Mouse (Mus musculus): ENCODE measurements around the gene Mpig6b. TPM values are rescaled to one million over a fixed set of nuclear protein-coding genes. Genes with fewer than 3 reads are reported as not detected.

The Mpig6b gene
- total and polyA plus RNA-seq, 3 experiments = 0.31 to 2.4 (median 1.4) TPM

- H3K4me3 ChIP-seq = no peak overlapping the region
- H3K27ac ChIP-seq = no peak overlapping the region
- WGBS = 73% methylated on average over 7 of the region's 7 CpGs
- no peak overlapping the region for H3K9ac ChIP-seq (ENCODE audit: low read depth, low read length)
- H3K4me1 ChIP-seq (ENCODE audit: control insufficient read depth, insufficient read depth, low read length) = no peaks in the 10 kb centered on the region
- intact Hi-C loops (cut with DNase I) = no loop called here
- no peaks in the 10 kb centered on the region for H3K27me3 ChIP-seq (ENCODE audit: control insufficient read depth, insufficient read depth, low read length)
- no peaks in the 10 kb centered on the region for H3K36me3 ChIP-seq (ENCODE audit: control insufficient read depth, insufficient read depth, low read length)
- no peaks in the 10 kb centered on the region for H3K79me2 ChIP-seq (replicated peaks; ENCODE audit: control insufficient read depth, insufficient read depth, low read length)
- no peak for DNase-seq
- TF ChIP-seq POLR2A (IDR thresholded peaks at IDR 0.05; ENCODE audit: insufficient read depth, low read depth, low read length) = no peak
- no peak for TF ChIP-seq CTCF (IDR thresholded peaks at IDR 0.05)
- TF ChIP-seq EP300 (IDR thresholded peaks at IDR 0.05; ENCODE audit: insufficient read depth, low read depth, low read length) = no peak
These were observed 34.1 kb downstream of the Mpig6b start for GRCm38 (mm10) chr17:35031880-35032279.

- H3K9ac ChIP-seq (ENCODE audit: low read depth, low read length) = no peak overlapping the region
- TF ChIP-seq POLR2A (IDR thresholded peaks at IDR 0.05; ENCODE audit: insufficient read depth, low read depth, low read length) = no peak
- TF ChIP-seq EP300 (IDR thresholded peaks at IDR 0.05; ENCODE audit: insufficient read depth, low read depth, low read length) = no peak
- no peak for TF ChIP-seq CTCF (IDR thresholded peaks at IDR 0.05)
- no peaks in the 10 kb centered on the region for H3K4me1 ChIP-seq (ENCODE audit: control insufficient read depth, insufficient read depth, low read length)
- H3K27ac ChIP-seq = no peak overlapping the region
- H3K36me3 ChIP-seq (ENCODE audit: control insufficient read depth, insufficient read depth, low read length) = no peaks in the 10 kb centered on the region
- intact Hi-C loops (cut with DNase I) = no loop called here
- H3K79me2 ChIP-seq (replicated peaks; ENCODE audit: control insufficient read depth, insufficient read depth, low read length) = no peaks in the 10 kb centered on the region
- no peaks in the 10 kb centered on the region for H3K27me3 ChIP-seq (ENCODE audit: control insufficient read depth, insufficient read depth, low read length)
- DNase-seq = no peak
- WGBS = 89% methylated on average over 11 of the region's 11 CpGs
- no peak overlapping the region for H3K4me3 ChIP-seq
These were observed 34.7 kb downstream of the Mpig6b start for GRCm38 (mm10) chr17:35031272-35031671.

- no peak for DNase-seq
These were observed 36.1 kb downstream of the Mpig6b start for GRCm38 (mm10) chr17:35029691-35030532.

GRCm38 (mm10) chr17:35028315-35028714 lies 37.7 kb downstream of the Mpig6b start:
- no peak overlapping the region for H3K27ac ChIP-seq
- no peak overlapping the region for H3K4me3 ChIP-seq
- H3K9ac ChIP-seq (ENCODE audit: low read depth, low read length) = no peak overlapping the region
- no peak for DNase-seq
- no peak for TF ChIP-seq CTCF (IDR thresholded peaks at IDR 0.05)
- TF ChIP-seq EP300 (IDR thresholded peaks at IDR 0.05; ENCODE audit: insufficient read depth, low read depth, low read length) = no peak
- no peak for TF ChIP-seq POLR2A (IDR thresholded peaks at IDR 0.05; ENCODE audit: insufficient read depth, low read depth, low read length)
- intact Hi-C loops (cut with DNase I) = no loop called here
- H3K27me3 ChIP-seq (ENCODE audit: control insufficient read depth, insufficient read depth, low read length) = no peaks in the 10 kb centered on the region
- WGBS = 47% methylated on average over 2 of the region's 2 CpGs
- no peaks in the 10 kb centered on the region for H3K36me3 ChIP-seq (ENCODE audit: control insufficient read depth, insufficient read depth, low read length)
- peaks cover 2% of the 10 kb centered on the region; the same call in 1 of the 2 replicates for H3K4me1 ChIP-seq (ENCODE audit: control insufficient read depth, insufficient read depth, low read length)
- H3K79me2 ChIP-seq (replicated peaks; ENCODE audit: control insufficient read depth, insufficient read depth, low read length) = no peaks in the 10 kb centered on the region

More at GRCm38 (mm10) chr17:35029691-35030532, 36.1 kb downstream of the Mpig6b start:
- no peak overlapping the region for H3K9ac ChIP-seq (ENCODE audit: low read depth, low read length)
- H3K4me3 ChIP-seq = no peak overlapping the region
- WGBS = 49% methylated on average over 19 of the region's 19 CpGs
- no peaks in the 10 kb centered on the region for H3K4me1 ChIP-seq (ENCODE audit: control insufficient read depth, insufficient read depth, low read length)
- H3K27me3 ChIP-seq (ENCODE audit: control insufficient read depth, insufficient read depth, low read length) = no peaks in the 10 kb centered on the region
- no peak overlapping the region for H3K27ac ChIP-seq
- intact Hi-C loops (cut with DNase I) = no loop called here
- TF ChIP-seq EP300 (IDR thresholded peaks at IDR 0.05; ENCODE audit: insufficient read depth, low read depth, low read length) = no peak
- TF ChIP-seq POLR2A (IDR thresholded peaks at IDR 0.05; ENCODE audit: insufficient read depth, low read depth, low read length) = no peak
- TF ChIP-seq CTCF (IDR thresholded peaks at IDR 0.05) = peak; percentile 61
- H3K36me3 ChIP-seq (ENCODE audit: control insufficient read depth, insufficient read depth, low read length) = no peaks in the 10 kb centered on the region
- H3K79me2 ChIP-seq (replicated peaks; ENCODE audit: control insufficient read depth, insufficient read depth, low read length) = no peaks in the 10 kb centered on the region

GRCm38 (mm10) chr17:35027277-35028068 lies 38.5 kb downstream of the Mpig6b start, which contains the start of gene Sapcd1:
Gene Sapcd1 (minus strand): TSS chr17:35028016.
- 54% methylated on average over 13 of the region's 13 CpGs for WGBS
- H3K27me3 ChIP-seq (ENCODE audit: control insufficient read depth, insufficient read depth, low read length) = no peaks in the 10 kb centered on the region
- no peak within 1 kb of the TSS for H3K27ac ChIP-seq
- no peaks in the 10 kb centered on the region for H3K79me2 ChIP-seq (replicated peaks; ENCODE audit: control insufficient read depth, insufficient read depth, low read length)
- intact Hi-C loops (cut with DNase I) = no loop called here
- H3K4me1 ChIP-seq (ENCODE audit: control insufficient read depth, insufficient read depth, low read length) = peaks cover 5% of the 10 kb centered on the region
- H3K9ac ChIP-seq (ENCODE audit: low read depth, low read length) = no peak within 1 kb of the TSS
- H3K36me3 ChIP-seq (ENCODE audit: control insufficient read depth, insufficient read depth, low read length) = no peaks in the 10 kb centered on the region
- no peak within 1 kb of the TSS for H3K4me3 ChIP-seq
- TF ChIP-seq CTCF (IDR thresholded peaks at IDR 0.05) = no peak
- TF ChIP-seq POLR2A (IDR thresholded peaks at IDR 0.05; ENCODE audit: insufficient read depth, low read depth, low read length) = no peak
- TF ChIP-seq EP300 (IDR thresholded peaks at IDR 0.05; ENCODE audit: insufficient read depth, low read depth, low read length) = no peak
- no peak for DNase-seq

All from heart, adult 2 months (tissue).